Mouse (Mus musculus) yolk sac, embryonic 10.5 days (tissue): ENCODE data around the gene Helz.

Experiments used
- DNase-seq: peaks from one replicate; pipeline ENCODE4 v3.0.0-alpha.2; 2017; ENCODE audit warnings: low spot score

Helz gene

GRCm38 (mm10) chr11:107674601-107675000 is 126.9 kb downstream of the Helz start:
- DNase-seq = no peak

DNA sequence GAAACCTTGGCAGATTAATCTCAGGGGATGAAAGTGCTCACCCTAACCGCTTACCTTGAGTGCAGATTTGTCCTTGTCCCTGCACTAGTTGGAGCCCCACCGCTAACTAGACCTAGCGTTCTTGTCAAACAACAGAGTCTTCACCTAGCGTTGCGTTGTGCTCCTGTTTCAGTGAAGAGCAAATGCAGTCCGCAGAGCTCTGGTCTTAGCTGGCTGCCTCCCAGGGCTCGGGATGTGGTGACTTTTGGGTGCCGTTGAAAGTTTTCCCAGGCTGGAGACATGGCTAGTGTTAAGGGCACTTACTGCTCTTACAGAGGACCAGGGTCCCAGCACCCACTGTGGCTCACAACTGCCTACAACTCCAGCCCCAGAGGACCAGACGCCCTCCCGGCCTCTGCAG is 127.5 kb downstream of the Helz start:
- no peak for DNase-seq

DNA sequence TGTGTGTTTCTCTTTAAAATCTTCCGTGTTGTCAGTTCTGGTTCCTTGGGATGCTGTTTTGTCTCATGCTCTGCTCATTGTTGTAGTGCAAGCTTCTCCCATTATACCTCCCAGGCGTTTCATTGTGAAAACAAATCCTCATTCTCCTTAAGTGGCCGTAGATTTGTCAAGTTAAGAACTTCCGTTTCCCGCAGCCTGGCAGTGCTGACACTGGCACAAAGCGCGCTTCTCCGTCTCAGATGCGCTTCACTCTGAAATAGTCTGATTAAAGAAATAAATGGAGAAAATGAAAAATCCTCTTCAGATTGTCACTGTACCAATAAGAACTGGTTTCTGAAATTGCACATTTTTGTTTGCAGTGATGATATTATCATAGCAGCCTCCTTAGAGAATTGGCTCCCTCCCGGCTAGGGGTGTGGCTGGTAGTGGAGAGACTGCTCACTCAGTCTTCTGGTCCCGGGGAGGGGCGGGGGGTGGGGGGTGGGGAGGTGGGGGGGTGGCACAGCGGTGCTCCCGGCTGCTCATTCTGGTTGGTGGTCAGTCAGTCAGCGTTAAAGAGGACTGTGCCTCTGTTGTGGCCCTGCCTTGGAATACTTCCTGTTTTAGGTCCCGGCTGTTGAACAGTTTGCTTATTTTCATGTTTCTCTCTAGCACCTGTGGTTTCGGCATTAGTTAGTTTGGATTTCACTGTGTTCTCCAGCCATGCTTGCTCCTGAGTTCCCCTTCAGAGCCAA is 128.6 kb downstream of the Helz start:
- DNase-seq = no peak

DNA sequence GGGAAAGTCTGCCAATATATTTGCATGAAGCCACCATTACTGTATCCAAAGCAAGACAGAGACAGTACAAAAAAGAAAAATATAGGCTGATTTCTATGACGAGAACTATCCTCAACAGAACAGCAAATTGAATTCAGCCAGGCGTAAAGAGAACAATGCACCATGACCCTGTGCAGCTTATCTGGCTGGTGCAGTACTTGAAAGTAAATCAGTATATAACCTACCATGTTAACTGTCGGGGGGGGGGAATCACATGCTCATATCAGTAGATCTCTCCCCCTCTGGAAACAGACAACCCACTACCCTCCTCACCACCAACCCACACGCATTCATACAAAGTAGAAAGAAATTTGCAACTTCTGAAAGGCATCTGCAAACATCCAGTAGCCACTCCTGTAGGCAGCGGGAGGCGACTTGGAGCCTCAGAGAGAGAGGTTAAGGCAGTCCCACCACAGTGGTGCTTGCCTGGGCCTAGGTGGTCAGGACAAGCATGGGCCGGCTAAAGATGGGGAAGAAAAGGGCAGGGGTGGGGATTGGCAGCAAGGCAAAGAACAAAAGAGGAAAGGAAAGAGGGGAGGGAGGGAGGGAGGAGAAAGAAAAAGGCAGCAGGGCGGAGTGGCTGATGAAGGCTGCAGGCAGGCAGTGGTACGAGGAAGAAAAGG is 135.1 kb downstream of the Helz start:
- DNase-seq = no peak

DNA sequence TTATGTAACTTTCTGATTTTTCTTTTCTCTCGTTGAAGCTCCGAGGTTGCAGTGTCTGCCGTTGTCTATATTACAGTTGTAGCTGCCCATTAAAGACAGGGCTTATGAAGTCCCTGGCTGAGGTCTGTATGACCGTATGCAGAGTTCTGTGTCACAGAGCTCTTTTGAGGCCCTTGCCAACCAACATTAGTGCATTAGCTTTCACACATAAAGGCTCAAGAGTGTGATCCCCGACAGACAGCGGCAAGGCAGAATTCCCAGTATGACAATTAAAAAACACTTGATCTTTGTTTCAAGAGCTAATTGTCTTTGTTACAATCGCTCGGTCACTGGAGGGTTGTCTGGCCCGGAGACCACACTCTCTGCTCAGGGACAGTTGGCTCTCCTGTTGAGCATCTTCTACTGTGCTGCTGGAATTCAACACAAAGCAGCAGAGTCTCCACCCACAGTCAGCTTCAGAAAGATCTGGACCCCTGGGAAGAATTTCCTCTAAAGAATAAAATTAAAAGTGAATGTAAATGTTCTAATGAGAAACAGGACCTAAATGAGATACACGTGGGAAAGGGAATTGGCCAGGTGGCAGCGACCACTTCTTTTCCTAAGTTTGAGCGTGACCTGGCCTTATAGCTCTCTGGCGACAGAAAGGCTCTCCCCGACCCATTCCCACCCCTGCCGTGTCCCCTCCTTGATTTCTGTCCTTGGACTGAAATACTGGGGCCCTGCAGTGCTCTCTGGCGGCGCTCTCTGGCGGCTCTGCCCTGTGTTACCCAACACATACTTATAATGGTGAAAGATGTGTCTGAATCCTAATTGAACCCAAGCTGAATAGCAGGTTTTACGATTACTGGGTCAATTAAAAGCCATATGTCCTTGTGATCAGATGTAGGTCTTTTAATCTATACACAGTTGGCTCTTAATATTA is 136.1 kb downstream of the Helz start:
- no peak for DNase-seq

GRCm38 (mm10) chr11:107686290-107686689 is 138.6 kb downstream of the Helz start:
- DNase-seq = no peak

DNA sequence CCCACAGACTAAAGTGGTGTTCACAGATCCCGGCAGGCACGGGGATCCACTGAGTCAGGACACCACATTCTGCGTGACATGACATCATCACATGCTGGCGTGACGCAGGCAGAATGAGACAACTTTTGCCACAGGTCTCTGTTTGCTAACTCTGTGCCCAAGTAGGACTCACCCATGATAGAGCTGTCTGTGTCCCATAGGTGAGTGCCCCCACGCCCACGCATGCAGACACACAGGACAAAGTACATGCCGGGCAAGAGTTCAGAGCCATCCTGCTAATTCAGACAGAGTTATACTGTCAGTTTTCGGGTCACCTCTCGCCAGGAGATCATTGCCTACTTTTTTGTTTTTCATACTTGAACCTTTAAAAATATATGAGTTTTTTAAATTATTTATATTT is 140.8 kb downstream of the Helz start:
- no peak for DNase-seq

DNA sequence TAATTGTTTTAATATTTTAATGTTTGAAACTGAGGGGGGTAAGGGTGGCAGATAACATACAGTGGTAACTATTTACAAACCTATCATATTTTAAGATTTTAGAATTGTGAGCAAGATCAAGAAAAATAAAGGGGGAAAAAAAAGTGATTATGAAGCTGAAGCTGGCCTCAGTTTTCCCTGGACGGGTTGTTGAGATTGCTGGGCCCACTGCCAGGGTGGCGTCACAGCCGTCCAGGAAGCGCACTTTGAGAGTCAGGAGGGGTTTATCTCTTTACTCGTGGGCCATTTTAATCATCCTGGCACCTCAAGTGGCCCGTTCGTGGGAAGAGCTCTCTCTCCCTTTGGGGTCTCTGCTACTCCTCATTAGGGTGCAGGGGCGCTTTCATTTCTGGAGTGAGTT is 143.8 kb downstream of the Helz start:
- no peak for DNase-seq

DNA sequence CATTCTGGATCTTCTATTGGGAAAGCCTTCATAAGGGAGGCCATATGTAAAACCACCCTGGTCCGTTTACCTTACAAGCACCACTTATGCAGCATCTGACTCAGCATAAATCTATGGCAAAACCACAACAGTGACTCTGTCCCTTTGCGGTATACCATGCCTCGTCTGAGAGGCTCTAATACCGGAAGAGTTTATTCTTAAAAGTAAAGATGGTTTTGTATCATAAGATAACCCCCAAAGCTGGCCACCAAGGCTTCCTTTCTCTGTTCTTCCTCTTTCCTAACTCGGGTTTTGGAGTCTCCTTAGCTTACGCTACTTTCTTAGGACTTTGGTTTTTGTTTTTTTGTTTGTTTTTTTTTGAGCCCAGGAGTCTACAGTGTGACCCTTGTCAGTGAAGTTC is 145.6 kb downstream of the Helz start:
- DNase-seq = no peak

DNA sequence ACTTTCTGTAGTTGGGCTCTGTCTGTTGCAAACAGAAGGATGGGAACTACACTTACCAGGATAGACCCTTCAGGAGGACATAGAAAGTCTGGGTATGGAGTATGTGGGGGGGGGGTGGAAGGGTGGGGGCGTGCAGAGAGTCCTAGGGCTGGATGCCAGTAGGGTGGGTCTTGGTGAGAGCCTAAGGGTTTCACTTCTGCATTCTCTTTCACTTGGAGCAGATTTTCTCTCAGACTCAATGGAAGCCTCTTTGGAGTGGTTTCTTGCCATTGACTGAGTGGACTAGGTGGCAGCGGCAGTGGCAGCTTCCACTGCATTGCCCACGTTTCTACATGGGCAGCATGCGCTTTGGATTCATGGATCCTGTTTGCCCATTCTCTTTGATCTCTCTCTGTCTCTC is 152.2 kb downstream of the Helz start:
- DNase-seq = no peak

- DNase-seq = peak; percentile 53
These were observed 155.8 kb downstream of the Helz start for GRCm38 (mm10) chr11:107703272-107704134.

DNA sequence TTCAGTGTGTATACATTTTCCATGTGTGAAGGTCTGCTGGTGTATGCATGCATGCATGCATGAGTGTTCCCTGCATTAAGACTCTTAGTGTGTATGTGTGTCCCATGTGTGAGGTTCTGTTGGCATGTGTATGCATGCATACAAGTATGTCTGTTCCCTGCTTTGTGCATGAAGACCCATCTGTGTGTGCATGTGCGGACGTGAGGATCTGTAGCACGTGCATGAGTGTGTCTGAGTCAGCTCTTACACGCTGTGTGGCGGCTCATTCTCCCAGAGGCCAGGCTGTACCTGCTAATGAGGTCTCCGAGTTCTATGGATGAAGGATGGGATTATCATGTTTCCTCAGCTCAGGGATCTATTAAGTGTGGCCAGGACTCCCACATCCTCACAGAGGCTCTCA is 157.3 kb downstream of the Helz start:
- DNase-seq = no peak

GRCm38 (mm10) chr11:107705476-107706074 is 157.8 kb downstream of the Helz start:
- DNase-seq = no peak

DNA sequence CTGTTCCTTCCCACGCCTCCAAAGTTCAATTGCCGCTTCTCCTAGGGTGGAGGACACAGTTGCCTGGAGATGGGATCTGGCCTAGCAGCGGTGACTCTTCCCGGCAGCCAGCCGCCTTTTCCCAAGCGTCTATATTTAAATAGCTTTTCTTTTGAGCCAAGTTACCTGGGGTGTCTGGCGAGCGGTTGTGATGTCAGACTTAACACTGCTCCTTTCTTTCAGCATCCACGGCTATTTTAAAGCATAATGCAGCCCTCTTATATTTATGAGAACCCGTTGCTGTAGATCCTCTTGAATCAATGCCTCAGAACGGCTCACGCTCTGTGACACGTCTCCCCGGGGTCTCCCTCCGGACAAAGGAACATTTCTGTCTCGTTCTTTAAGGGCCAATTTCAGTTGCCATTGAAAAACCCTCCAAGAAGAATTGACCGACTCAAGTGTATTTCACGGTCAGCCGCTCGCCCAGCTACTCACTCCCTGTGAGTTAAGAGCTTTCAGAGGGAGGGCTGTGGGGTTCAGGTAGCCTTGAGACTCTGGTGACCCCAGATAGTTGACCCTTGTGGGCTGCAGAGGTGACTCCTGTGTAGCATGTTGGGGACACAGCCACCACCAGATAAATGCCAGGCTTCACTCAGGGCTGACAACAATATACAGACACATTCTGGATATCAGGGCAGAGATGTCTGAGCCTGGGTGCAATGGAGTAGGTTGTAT is 160.3 kb downstream of the Helz start:
- no peak for DNase-seq

- no peak for DNase-seq
These were observed 162.6 kb downstream of the Helz start for GRCm38 (mm10) chr11:107710379-107710778.

DNA sequence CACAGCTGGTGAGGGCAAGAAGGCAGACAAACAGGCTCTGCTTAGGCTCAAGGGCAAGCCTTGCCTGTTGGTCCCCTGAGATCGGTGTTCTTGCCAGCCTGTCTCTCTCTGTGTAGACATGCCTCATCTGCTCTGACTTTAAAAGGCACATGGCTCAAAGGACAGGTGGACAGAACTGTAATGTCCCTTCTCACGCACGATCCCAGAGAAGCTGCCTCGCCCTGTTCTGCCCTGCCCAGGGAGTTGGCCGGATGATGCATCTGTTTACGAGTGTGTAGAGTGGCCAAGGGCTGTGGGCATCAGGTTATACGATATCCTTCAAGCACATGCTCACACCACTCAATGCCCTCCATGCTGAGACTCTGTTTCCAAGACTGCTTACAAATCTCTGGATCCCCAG is 166.6 kb downstream of the Helz start:
- no peak for DNase-seq

DNA sequence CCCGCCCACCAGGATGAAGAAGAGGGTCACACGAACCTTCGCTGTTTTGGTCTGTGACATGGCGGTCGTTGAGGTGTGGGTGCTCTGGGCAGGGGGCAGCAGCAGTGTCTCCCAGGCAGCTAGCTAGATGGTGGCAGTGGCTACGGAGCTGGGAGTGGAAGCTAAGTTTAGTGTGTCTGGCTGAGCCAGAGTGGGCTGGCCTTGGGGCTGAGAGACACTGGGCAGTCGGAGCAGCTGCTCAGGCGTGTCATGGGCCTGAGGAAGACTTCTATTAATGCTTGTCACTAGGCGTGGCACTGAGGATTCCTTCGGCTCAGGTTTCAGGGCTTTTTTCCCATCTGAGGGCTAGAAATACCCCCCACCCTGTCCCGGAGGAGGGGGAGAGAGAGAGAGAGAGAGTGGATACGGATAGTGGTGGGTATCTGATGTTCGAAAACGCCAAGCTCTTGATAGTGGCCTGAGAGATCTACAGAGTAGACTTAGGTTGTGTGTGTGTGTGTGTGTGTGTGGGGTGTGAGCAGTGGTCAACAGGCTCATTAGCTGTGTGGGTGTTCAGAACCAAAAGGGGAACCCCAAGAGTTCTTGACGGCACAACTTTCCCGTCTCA is 168.7 kb downstream of the Helz start, which contains the start of gene Cacng1:
Cacng1 (minus strand) TSS at position 191 of the 607 bp plus-strand sequence.
- DNase-seq = no peak

GRCm38 (mm10) chr11:107720264-107721021 is 172.7 kb downstream of the Helz start:
- DNase-seq = no peak

DNA sequence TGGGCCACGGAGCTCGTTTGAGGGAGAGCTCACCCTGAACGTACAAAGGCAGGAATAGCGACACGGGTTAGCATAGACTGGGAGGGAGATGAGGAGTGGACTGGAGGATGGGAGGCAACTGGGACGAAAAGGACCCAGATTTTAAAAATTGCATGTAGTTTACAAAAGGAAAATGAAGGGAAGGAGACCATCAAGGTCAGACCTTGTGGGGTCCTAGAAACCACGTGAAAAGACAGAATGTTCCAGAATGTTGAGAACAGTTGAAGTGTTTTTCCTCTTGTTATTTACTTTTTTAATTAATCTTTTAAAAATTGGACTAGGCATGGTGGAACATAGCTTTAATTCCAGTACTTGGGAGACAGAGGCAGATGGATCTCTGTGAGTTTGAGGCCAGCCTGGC is 173.3 kb downstream of the Helz start:
- no peak for DNase-seq
